Mouse (Mus musculus) hindbrain, embryonic 14.5 days (tissue): Measurements from ENCODE around the gene Gga1. TPM values are rescaled to one million over a fixed set of nuclear protein-coding genes. Genes with fewer than 3 reads are reported as not detected.
"Not testable (repeated sequence)": the region's sequence is repeated elsewhere in the genome, so short reads cannot be mapped to it uniquely, and the experiment has no call there.

Source experiments
- ATAC-seq: fragments of 200-750 bp; cut with Nextera tagmentation; 2 replicates; pipeline ENCODE4 v1.8.0; 2017; ENCODE audit warnings: moderate number of reproducible peaks, mild to moderate bottlenecking, moderate TSS enrichment, moderate library complexity; ENCODE audit not compliant: low FRiP score
- DNase-seq: peaks from one replicate; pipeline ENCODE4 v3.0.0-alpha.2; 2015; ENCODE audit warnings: low spot score
- H3K27ac ChIP-seq: fragments of 300-500 bp; sonication (generic); 2 replicates; pipeline ENCODE4 v1.5.1; 2014; ENCODE audit warnings: mild to moderate bottlenecking, moderate library complexity
- H3K27me3 ChIP-seq: fragments of 300-500 bp; sonication (generic); 2 replicates; pipeline ENCODE4 v1.6.1; 2014; ENCODE audit warnings: mild to moderate bottlenecking, low read length, mixed read lengths; ENCODE audit not compliant: control insufficient read depth, insufficient read depth
- H3K36me3 ChIP-seq: fragments of 300-500 bp; sonication (generic); replicated peaks from 2 replicates; pipeline ENCODE4 v1.6.1; 2014; ENCODE audit not compliant: control insufficient read depth, insufficient read depth
- H3K4me1 ChIP-seq: fragments of 300-500 bp; sonication (generic); replicated peaks from 2 replicates; pipeline ENCODE4 v1.6.1; 2014; ENCODE audit warnings: antibody characterized with exemption, low read length, mixed read lengths; ENCODE audit not compliant: control insufficient read depth, insufficient read depth
- H3K4me2 ChIP-seq: fragments of 300-500 bp; sonication (generic); replicated peaks from 2 replicates; pipeline ENCODE4 v1.6.1; 2014; ENCODE audit warnings: mild to moderate bottlenecking, moderate library complexity
- H3K4me3 ChIP-seq: fragments of 300-500 bp; sonication (generic); replicated peaks from 2 replicates; pipeline ENCODE4 v1.5.1; 2014; ENCODE audit warnings: mild to moderate bottlenecking, low read length
- H3K9ac ChIP-seq: fragments of 300-500 bp; sonication (generic); 2 replicates; pipeline ENCODE4 v1.6.1; 2014
- H3K9me3 ChIP-seq: fragments of 300-500 bp; sonication (generic); 2 replicates; pipeline ENCODE4 v1.6.1; 2016; ENCODE audit warnings: low read length; ENCODE audit not compliant: control insufficient read depth
- WGBS: fragments of 180-500 bp; shearing (Covaris S2); extraction: QIAGEN DNeasy Blood & Tissue Kit; methylation state at CpG from one replicate; pipeline ENCODE4 v1.1.7; 2014; 5-methylcytosine and 5-hydroxymethylcytosine counted together
- polyA plus RNA-seq: library from polyadenylated mRNA; unstranded; fragments of >200 nt; fragmentation: Nextera tagmentation; extraction: Ambion mirVana; gene quantifications from 2 replicates; pipeline ENCODE4 v1.2.1, GENCODE M21; 2014

Gene Gga1
- polyA plus RNA-seq, 1 experiment from 2014 or later: 43.0 TPM

DNA sequence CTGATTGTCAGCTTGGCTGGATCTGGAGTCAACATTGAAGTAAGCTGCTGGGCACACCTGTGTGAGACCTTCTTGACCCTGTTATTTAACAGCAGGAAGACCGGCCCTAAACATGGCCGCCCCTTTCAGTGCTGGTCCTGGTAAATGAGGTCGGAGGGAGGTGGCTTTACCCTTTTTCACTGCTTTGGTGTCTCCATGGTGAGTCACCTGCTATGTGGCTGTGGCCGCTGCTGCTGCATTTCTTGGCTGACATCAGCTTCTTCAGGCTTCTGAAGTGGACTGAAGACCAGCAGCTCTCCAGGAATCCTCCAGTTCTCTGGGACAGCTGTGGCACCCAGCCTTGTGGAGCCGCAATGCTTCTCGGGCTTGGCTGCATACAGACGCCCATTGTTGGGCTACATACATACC, 8.2 kb upstream of the Gga1 start:
- Histone ChIP-seq H3K9me3 (no peaks in the 10 kb centered on the region), H3K36me3 (no peaks in the 10 kb centered on the region), H3K27me3 (no peaks in the 10 kb centered on the region), H3K4me1 (no peaks in the 10 kb centered on the region; the same call in 1 of the 2 replicates), H3K4me3 (no peak overlapping the region), H3K4me2 (no peak overlapping the region), H3K9ac (no peak overlapping the region), H3K27ac (peak overlapping the region; percentile 71)
- DNase-seq: peak; percentile 28
- peak; percentile 35; the same call in 1 of the 2 replicates for ATAC-seq
- WGBS: 35% methylated on average over 7 of the region's 7 CpGs

DNA sequence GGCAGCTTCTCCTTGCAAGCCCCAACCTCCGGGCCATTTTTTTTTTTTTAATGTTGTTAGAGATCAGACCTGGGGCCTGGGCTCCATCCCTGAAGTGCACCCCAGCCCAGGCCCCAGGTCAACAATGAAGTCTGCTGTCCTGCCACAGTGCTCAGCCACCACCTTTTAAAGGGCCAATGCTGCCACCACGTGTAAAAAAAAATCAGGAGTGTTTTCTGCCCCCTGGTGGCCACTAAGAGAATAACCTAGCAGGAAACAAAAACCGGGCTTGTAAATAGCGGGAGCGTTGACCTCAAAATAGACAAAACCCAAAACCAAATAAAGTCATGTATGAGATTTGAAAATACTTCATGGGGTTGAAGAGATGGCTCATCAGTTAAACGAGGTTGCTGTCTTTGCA, 7.2 kb upstream of the Gga1 start:
- no peaks in the 10 kb centered on the region for H3K36me3 ChIP-seq
- DNase-seq (peak; percentile 82), ATAC-seq (no peak)
- H3K4me2 ChIP-seq: no peak overlapping the region
- no peak overlapping the region for H3K9ac ChIP-seq
- no peaks in the 10 kb centered on the region for H3K27me3 ChIP-seq
- H3K27ac ChIP-seq: no peak overlapping the region
- H3K9me3 ChIP-seq: no peaks in the 10 kb centered on the region
- no peak overlapping the region for H3K4me3 ChIP-seq
- 24% methylated on average over 6 of the region's 6 CpGs for WGBS
- no peaks in the 10 kb centered on the region; the same call in 1 of the 2 replicates for H3K4me1 ChIP-seq

DNA sequence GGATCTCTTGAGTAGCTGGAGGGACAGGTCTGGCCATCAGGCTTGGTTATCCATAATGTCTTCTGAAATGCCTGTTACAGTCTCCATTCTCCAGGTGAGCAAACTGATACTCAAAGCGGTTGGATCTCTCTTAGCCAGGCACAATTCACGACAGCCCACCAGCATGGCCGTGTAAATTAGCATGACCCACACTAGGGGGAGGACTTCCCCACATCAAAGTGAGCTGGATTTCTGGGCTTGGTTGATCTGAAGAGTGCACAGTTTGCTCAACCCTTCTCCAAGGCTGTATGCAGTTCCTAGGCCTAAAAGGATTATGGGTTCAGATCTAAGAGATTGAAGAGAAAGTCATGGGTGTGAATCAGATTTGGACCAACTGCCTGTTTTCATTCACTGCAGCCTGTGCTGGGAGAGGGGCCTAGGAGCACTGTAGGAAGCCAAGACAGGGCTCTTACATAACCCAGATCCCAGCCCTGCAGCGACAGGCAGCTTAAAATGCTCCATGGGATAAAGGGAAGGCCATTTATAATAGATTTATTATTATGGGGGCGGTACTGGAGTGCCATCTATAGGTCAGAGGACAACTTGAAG, 4.9 kb upstream of the Gga1 start:
- H3K4me3 ChIP-seq: no peak overlapping the region
- DNase-seq (peak; percentile 37), ATAC-seq (no peak)
- H3K4me2 ChIP-seq: no peak overlapping the region
- no peak overlapping the region for H3K27ac ChIP-seq
- WGBS: 63% methylated on average over 5 of the region's 5 CpGs
- no peak overlapping the region for H3K9ac ChIP-seq
- peaks cover 11% of the 10 kb centered on the region for H3K4me1 ChIP-seq
- no peaks in the 10 kb centered on the region for H3K27me3 ChIP-seq
- H3K36me3 ChIP-seq: no peaks in the 10 kb centered on the region
- no peaks in the 10 kb centered on the region for H3K9me3 ChIP-seq

DNA sequence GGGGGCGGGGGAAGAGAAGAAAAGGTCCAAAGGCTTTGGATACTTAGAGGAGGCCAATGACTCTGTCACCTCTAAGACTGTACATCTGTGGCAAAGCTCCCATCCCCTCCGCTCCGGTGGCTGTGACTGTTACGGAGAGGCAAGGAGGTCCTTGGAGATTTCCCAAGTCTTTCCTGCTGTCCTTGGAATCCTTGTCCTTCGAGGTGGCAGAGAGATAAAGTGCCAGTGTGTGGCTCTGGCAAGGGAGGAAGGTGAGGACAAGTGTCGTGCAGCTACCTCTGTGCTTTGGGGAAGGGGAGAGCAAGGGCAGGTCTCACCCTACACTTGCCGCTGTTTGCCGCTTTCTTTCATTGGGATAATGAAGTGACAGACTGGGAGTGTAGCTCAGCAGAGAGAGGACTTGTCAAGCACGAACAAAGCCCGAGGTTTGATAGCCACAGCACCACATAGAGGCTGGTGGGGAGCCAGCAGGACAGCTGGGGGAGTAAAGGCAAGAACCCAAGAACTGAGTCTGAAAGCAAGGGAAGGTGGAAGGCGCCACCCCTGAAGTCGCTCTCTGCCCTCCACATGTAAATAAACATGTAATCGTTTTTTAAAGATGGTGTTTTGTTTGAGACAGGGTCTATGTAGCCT, 3.1 kb upstream of the Gga1 start:
- H3K27me3 ChIP-seq: no peaks in the 10 kb centered on the region
- ATAC-seq: no peak
- DNase-seq: no peak
- H3K9ac ChIP-seq: no peak overlapping the region
- no peak overlapping the region for H3K4me3 ChIP-seq
- H3K27ac ChIP-seq: no peak overlapping the region
- H3K36me3 ChIP-seq: no peaks in the 10 kb centered on the region
- H3K9me3 ChIP-seq: no peaks in the 10 kb centered on the region
- no peak overlapping the region for H3K4me2 ChIP-seq
- peaks cover 17% of the 10 kb centered on the region for H3K4me1 ChIP-seq
- 50% methylated on average over 13 of the region's 13 CpGs for WGBS

DNA sequence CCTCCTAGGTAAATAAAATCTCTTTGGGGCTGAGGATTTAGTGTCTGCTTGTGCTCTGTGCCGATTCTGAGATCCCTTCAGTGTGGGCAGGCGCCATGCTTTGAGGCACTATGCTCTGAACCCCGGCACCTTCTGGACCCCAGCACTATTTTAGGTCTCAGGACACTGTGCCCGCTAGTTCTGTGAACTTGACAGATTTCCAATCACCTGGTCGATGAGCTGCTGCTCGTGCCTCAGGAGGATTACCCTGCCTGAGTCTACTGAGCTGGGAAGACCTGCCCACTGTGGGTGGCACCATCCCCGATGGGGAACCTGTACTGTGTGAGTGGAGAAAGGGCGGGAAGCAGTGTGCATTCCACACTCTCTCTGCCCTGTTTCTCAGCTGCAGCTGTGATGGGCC, 2.0 kb upstream of the Gga1 start:
- 0 out of 2 replicates have a peak, but pooled peaks cover 4% of the 10 kb centered on the region for H3K36me3 ChIP-seq
- H3K4me3 ChIP-seq: no peak overlapping the region
- H3K27me3 ChIP-seq: no peaks in the 10 kb centered on the region
- no peak for DNase-seq
- H3K4me1 ChIP-seq: peaks cover 23% of the 10 kb centered on the region
- no peaks in the 10 kb centered on the region for H3K9me3 ChIP-seq
- 77% methylated on average over 8 of the region's 8 CpGs for WGBS
- no peak overlapping the region for H3K9ac ChIP-seq
- ATAC-seq: no peak
- H3K27ac ChIP-seq: peak overlapping the region; percentile 99; the same call in 1 of the 2 replicates
- no peak overlapping the region for H3K4me2 ChIP-seq

DNA sequence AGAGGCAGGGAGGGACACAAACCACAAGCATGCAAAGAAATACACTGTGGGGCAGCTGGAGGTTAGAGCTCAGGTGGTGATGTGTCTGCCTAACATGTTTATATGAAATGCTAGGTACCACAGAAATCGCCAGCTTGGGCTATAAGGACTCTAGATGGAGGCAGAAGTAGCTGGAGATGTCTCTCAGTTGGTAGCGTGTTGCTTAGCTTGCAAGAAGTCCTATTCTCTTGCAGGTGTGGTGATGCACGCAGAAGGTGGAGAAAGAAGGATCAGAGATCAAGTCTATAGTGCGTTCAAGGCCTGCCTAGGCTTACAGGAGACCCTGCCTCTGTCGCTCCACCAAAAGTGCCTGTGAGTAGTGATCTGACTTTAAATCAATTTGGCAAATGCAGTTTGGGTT, 1.5 kb upstream of the Gga1 start:
- Histone ChIP-seq H3K4me2 (peak overlapping the region; percentile 87), H3K27ac (peak overlapping the region; percentile 99), H3K9me3 (no peaks in the 10 kb centered on the region), H3K4me3 (peak overlapping the region; percentile 69; the same call in 1 of the 2 replicates), H3K4me1 (peaks cover 23% of the 10 kb centered on the region), H3K9ac (peak overlapping the region; percentile 82), H3K27me3 (no peaks in the 10 kb centered on the region), H3K36me3 (peaks cover 9% of the 10 kb centered on the region; the same call in 1 of the 2 replicates)
- DNase-seq: no peak
- WGBS: 81% methylated on average over 5 of the region's 5 CpGs
- no peak for ATAC-seq

DNA sequence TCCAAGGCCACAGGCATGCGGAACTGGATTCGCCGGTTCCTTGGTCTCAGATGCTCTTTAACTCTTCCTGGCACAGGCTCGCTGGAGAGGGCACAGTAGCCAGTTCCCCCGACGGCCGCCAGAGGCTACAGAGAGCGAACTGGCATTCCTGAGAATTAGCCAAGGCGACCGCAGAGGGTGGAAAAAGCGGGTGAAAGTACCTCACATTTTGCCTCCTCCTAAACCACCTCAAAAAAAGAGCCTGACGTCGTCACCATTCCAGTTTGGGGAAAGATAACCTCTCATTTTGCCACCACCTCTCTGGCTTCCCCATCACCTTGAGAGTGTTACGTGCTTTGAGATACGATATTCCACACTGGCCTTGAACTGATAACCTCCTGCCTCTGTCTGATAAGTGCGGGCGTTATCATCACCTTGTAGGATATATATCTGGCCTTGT, 713 bp upstream of the Gga1 start:
- peaks cover 23% of the 10 kb centered on the region for H3K4me1 ChIP-seq
- H3K4me3 ChIP-seq: peak overlapping the region; percentile 69
- no peaks in the 10 kb centered on the region for H3K27me3 ChIP-seq
- DNase-seq (peak; percentile 83), ATAC-seq (peak; percentile 28; the same call in 1 of the 2 replicates)
- no peaks in the 10 kb centered on the region for H3K9me3 ChIP-seq
- peak overlapping the region; percentile 82 for H3K9ac ChIP-seq
- peak overlapping the region; percentile 87 for H3K4me2 ChIP-seq
- 3% methylated on average over 17 of the region's 17 CpGs for WGBS
- H3K27ac ChIP-seq: peak overlapping the region; percentile 99
- H3K36me3 ChIP-seq: peaks cover 16% of the 10 kb centered on the region

DNA sequence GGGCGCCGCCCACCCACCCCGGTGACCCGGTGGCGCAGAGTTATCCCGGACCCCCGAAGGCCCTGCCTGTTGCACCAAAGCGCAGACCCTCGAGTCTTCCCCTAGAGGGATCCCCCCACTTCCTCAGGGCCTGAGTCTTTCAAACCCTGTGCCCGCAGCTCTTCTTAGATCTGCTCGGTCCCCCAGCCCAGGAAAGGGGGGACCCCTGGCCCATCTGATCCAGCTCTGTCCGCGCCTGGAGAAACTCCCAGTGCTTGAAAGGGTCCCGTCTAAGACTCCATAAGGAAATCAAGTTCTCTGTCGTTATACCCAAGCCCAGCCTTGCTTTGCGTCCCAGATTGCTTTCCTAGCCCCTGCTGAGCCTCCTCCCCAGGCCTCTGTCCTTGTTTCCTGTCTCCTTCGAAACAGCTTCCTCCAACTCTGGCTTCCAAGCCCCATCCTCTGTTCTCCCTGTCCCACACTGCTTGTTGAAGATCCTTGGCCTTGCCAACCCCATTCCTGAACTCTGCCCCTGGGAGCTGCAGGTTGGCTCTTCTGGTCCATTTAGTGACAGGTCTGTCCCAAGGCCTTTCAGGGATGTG, 910 bp downstream of the Gga1 start:
- DNase-seq: no peak
- WGBS: 1% methylated on average over 17 of the region's 17 CpGs
- Histone ChIP-seq H3K27ac (peak overlapping the region; percentile 99), H3K9me3 (no peaks in the 10 kb centered on the region), H3K9ac (peak overlapping the region; percentile 82), H3K36me3 (peaks cover 33% of the 10 kb centered on the region), H3K4me2 (peak overlapping the region; percentile 62), H3K27me3 (no peaks in the 10 kb centered on the region), H3K4me3 (peak overlapping the region; percentile 69), H3K4me1 (peaks cover 23% of the 10 kb centered on the region)
- no peak for ATAC-seq

DNA sequence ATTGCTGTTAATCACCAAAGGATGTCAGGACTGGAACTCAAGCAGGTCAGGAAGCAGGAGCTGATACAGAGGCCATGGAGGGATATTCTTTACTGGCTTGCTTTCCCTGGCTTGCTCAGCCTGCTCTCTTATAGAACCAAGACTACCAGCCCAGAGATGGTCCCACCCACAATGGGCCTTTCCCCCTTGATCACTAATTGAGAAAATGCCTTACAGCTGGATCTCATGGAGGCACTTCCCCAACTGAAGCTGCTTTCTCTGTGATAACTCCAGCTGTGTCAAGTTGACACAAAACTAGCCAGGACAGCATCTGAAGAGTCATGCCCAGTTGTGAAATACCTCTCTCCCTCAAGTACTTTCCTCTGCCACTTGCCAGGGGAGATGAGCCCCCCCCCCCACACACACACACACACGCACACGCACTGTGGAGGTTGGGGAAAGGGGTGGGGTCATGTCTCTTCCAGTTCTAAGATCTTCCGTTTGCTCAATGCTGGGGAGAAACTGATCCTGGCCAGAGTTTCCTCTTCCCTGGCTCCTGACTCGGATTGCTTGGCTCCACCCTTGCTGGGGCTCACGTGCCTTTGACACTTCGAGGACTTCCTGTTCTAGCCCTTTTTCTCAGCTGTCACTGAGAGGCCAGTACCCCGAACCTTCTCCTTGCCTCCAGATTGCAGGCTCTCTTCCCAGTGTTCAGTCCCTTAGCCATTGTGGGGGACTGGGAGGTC, 2.0 kb downstream of the Gga1 start:
- Histone ChIP-seq H3K4me1 (peaks cover 23% of the 10 kb centered on the region), H3K36me3 (peaks cover 43% of the 10 kb centered on the region)
- not testable (repeated sequence) for DNase-seq, H3K9me3 ChIP-seq, H3K27ac ChIP-seq, H3K4me2 ChIP-seq, H3K4me3 ChIP-seq, H3K27me3 ChIP-seq, ATAC-seq, H3K9ac ChIP-seq
- WGBS: 70% methylated on average over 7 of the region's 7 CpGs
